Mouse (Mus musculus): ENCODE data around the gene Grip1. TPM values are rescaled to one million over a fixed set of nuclear protein-coding genes. Genes with fewer than 3 reads are reported as not detected.

Gene Grip1
- total and polyA plus RNA-seq, 2 experiments from 2014 or later: 14.3 to 31.2 TPM

GRCm38 (mm10) chr10:119575780-119576179 is 122.2 kb downstream of the Grip1 start:
- 92% methylated on average over 1 of the region's 1 CpGs for WGBS
- no peak overlapping the region for H3K27ac ChIP-seq
- H3K9ac ChIP-seq (replicated peaks; ENCODE audit: low read length): no peak overlapping the region
- H3K4me3 ChIP-seq (ENCODE audit: low read length): no peak overlapping the region
- H3K4me1 ChIP-seq (ENCODE audit: insufficient read depth, low read length): no peaks in the 10 kb centered on the region
- no peak for TF ChIP-seq CTCF (IDR thresholded peaks at IDR 0.05; ENCODE audit: low read depth)
- H3K27me3 ChIP-seq (ENCODE audit: insufficient read depth, low read length): no peaks in the 10 kb centered on the region
- no peaks in the 10 kb centered on the region for H3K9me3 ChIP-seq (ENCODE audit: low read length)
- H3K4me2 ChIP-seq (ENCODE audit: low read depth, low read length): no peak overlapping the region
- ATAC-seq (no peak), DNase-seq (ENCODE audit: low spot score) (no peak)
- H3K36me3 ChIP-seq (ENCODE audit: insufficient read depth, low read length): no peaks in the 10 kb centered on the region

- H3K36me3 ChIP-seq (ENCODE audit: insufficient read depth, low read length): no peaks in the 10 kb centered on the region
- ATAC-seq (no peak), DNase-seq (ENCODE audit: low spot score) (no peak)
- 73% methylated on average over 4 of the region's 4 CpGs for WGBS
- no peak overlapping the region for H3K4me2 ChIP-seq (ENCODE audit: low read depth, low read length)
- no peaks in the 10 kb centered on the region for H3K4me1 ChIP-seq (ENCODE audit: insufficient read depth, low read length)
- H3K9ac ChIP-seq (replicated peaks; ENCODE audit: low read length): no peak overlapping the region
- no peak for TF ChIP-seq CTCF (IDR thresholded peaks at IDR 0.05; ENCODE audit: low read depth)
- H3K4me3 ChIP-seq (ENCODE audit: low read length): no peak overlapping the region
- H3K27me3 ChIP-seq (ENCODE audit: insufficient read depth, low read length): no peaks in the 10 kb centered on the region
- H3K27ac ChIP-seq: no peak overlapping the region
- H3K9me3 ChIP-seq (ENCODE audit: low read length): no peaks in the 10 kb centered on the region
These were observed 126.4 kb downstream of the Grip1 start for GRCm38 (mm10) chr10:119580024-119580423.

- Histone ChIP-seq H3K4me1 (ENCODE audit: insufficient read depth, low read length) (no peaks in the 10 kb centered on the region), H3K27ac (no peak overlapping the region), H3K9me3 (ENCODE audit: low read length) (no peaks in the 10 kb centered on the region), H3K36me3 (ENCODE audit: insufficient read depth, low read length) (no peaks in the 10 kb centered on the region), H3K27me3 (ENCODE audit: insufficient read depth, low read length) (no peaks in the 10 kb centered on the region), H3K4me2 (ENCODE audit: low read depth, low read length) (no peak overlapping the region), H3K9ac (replicated peaks; ENCODE audit: low read length) (no peak overlapping the region), H3K4me3 (ENCODE audit: low read length) (no peak overlapping the region)
- ATAC-seq (no peak), DNase-seq (ENCODE audit: low spot score) (no peak)
- 90% methylated on average over 6 of the region's 6 CpGs for WGBS
- no peak for TF ChIP-seq CTCF (IDR thresholded peaks at IDR 0.05; ENCODE audit: low read depth)
These were observed 131.0 kb downstream of the Grip1 start for GRCm38 (mm10) chr10:119584666-119585065.

DNA sequence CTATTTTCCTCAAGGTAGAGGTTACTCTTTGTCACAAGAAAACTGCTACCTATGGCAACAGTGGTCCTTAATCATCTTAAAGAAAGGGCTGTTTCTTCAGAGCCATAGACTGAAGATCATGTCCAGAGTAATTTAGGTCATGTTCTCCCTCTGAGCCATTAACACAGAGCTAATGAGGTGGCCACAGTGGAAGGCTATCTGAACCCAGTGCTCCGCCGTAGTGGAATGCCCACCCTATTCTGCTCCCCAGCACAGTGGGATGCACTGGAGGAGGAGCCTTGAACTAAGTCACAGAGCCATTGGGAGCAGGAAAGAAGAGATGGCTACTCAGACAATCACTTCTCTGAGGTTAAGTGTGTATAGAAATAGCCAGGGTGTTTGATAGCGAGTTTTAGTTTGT is 133.3 kb downstream of the Grip1 start:
- Histone ChIP-seq H3K4me1 (ENCODE audit: insufficient read depth, low read length) (no peaks in the 10 kb centered on the region), H3K27ac (no peak overlapping the region), H3K4me3 (ENCODE audit: low read length) (no peak overlapping the region), H3K27me3 (ENCODE audit: insufficient read depth, low read length) (no peaks in the 10 kb centered on the region), H3K9me3 (ENCODE audit: low read length) (0 out of 2 replicates have a peak, but pooled peaks cover 2% of the 10 kb centered on the region), H3K9ac (replicated peaks; ENCODE audit: low read length) (no peak overlapping the region), H3K4me2 (ENCODE audit: low read depth, low read length) (no peak overlapping the region), H3K36me3 (ENCODE audit: insufficient read depth, low read length) (no peaks in the 10 kb centered on the region)
- no peak for TF ChIP-seq CTCF (IDR thresholded peaks at IDR 0.05; ENCODE audit: low read depth)
- ATAC-seq (no peak), DNase-seq (ENCODE audit: low spot score) (no peak)
- WGBS: 80% methylated on average over 3 of the region's 3 CpGs

DNA sequence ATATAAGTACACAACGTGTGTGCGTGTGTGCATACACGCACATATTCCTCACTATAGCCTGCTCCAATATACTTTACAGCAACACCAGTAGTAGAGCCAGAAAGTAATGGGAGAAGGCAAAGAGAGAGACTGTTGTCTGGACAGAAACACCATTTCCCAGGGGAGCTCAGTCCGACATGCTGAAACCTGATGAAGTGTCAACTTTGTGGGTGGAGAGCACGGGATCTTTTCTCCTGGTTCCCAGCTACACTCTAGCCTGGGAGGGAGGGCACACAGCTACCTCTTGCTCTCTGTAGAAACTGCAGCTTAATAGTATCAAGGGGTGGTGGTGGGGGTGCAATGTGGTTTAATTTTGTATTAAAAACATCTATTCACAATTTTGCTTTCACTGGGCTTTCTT is 143.2 kb downstream of the Grip1 start:
- Histone ChIP-seq H3K27me3 (ENCODE audit: insufficient read depth, low read length) (no peaks in the 10 kb centered on the region), H3K4me2 (ENCODE audit: low read depth, low read length) (no peak overlapping the region), H3K4me1 (ENCODE audit: insufficient read depth, low read length) (no peaks in the 10 kb centered on the region), H3K9ac (replicated peaks; ENCODE audit: low read length) (no peak overlapping the region), H3K4me3 (ENCODE audit: low read length) (no peak overlapping the region), H3K36me3 (ENCODE audit: insufficient read depth, low read length) (no peaks in the 10 kb centered on the region), H3K27ac (no peak overlapping the region), H3K9me3 (ENCODE audit: low read length) (no peaks in the 10 kb centered on the region)
- DNase-seq (ENCODE audit: low spot score) (no peak), ATAC-seq (no peak)
- 81% methylated on average over 5 of the region's 5 CpGs for WGBS
- no peak for TF ChIP-seq CTCF (IDR thresholded peaks at IDR 0.05; ENCODE audit: low read depth)

- Histone ChIP-seq H3K9me3 (ENCODE audit: low read length) (no peaks in the 10 kb centered on the region), H3K4me3 (ENCODE audit: low read length) (no peak overlapping the region), H3K4me2 (ENCODE audit: low read depth, low read length) (no peak overlapping the region), H3K4me1 (ENCODE audit: insufficient read depth, low read length) (no peaks in the 10 kb centered on the region), H3K9ac (replicated peaks; ENCODE audit: low read length) (no peak overlapping the region), H3K27ac (no peak overlapping the region), H3K36me3 (ENCODE audit: insufficient read depth, low read length) (no peaks in the 10 kb centered on the region), H3K27me3 (ENCODE audit: insufficient read depth, low read length) (no peaks in the 10 kb centered on the region)
- DNase-seq (ENCODE audit: low spot score) (no peak), ATAC-seq (no peak)
- WGBS: 93% methylated on average over 6 of the region's 6 CpGs
- TF ChIP-seq CTCF (IDR thresholded peaks at IDR 0.05; ENCODE audit: low read depth): no peak
These were observed 153.9 kb downstream of the Grip1 start for GRCm38 (mm10) chr10:119607501-119607900.

DNA sequence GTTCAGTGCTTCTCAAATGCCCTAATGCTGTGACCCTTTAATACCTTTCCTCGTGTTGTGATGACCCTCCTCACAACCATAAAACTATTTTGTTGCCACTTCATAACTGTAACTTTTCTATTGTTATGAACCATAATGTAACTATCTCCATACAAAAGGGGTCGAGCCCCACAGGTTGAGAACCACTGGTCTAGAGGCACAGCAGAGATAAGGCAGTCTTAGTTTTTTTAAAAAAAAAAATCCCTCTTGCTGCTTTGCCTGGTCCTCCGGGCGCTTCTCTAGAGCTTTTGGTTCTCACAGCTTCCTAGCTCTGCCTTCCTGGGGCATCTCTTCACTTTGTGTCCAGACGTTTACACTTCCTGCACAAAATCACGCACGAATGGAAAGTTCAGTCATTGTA is 155.4 kb downstream of the Grip1 start:
- Histone ChIP-seq H3K27me3 (ENCODE audit: insufficient read depth, low read length) (no peaks in the 10 kb centered on the region), H3K9ac (replicated peaks; ENCODE audit: low read length) (no peak overlapping the region), H3K9me3 (ENCODE audit: low read length) (no peaks in the 10 kb centered on the region), H3K36me3 (ENCODE audit: insufficient read depth, low read length) (no peaks in the 10 kb centered on the region), H3K4me1 (ENCODE audit: insufficient read depth, low read length) (no peaks in the 10 kb centered on the region), H3K4me3 (ENCODE audit: low read length) (no peak overlapping the region), H3K4me2 (ENCODE audit: low read depth, low read length) (no peak overlapping the region), H3K27ac (no peak overlapping the region)
- DNase-seq (ENCODE audit: low spot score) (no peak), ATAC-seq (no peak)
- no peak for TF ChIP-seq CTCF (IDR thresholded peaks at IDR 0.05; ENCODE audit: low read depth)
- WGBS: 90% methylated on average over 7 of the region's 7 CpGs

All from hindbrain, postnatal 0 days (tissue).